Mouse (Mus musculus): ENCODE results near the gene Pmepa1.
A peak's percentile ranks its signal among the peaks of the same experiment; 100 is the strongest.

Pmepa1 gene

GRCm38 (mm10) chr2:173225906-173226305, 50.4 kb downstream of the Pmepa1 start:
- no peak for ATAC-seq (ENCODE audit: low TSS enrichment)

GRCm38 (mm10) chr2:173224832-173225231, 51.5 kb downstream of the Pmepa1 start:
- no peak for ATAC-seq (ENCODE audit: low TSS enrichment)

- no peak for ATAC-seq (ENCODE audit: low TSS enrichment)
Observed at GRCm38 (mm10) chr2:173224097-173224496, 52.2 kb downstream of the Pmepa1 start.

- ATAC-seq (ENCODE audit: low TSS enrichment): no peak
Observed at GRCm38 (mm10) chr2:173223496-173223895, 52.8 kb downstream of the Pmepa1 start.

GRCm38 (mm10) chr2:173220754-173221153, 55.6 kb downstream of the Pmepa1 start:
- ATAC-seq (ENCODE audit: low TSS enrichment): no peak

- no peak; the same call in 1 of the 2 replicates for ATAC-seq (ENCODE audit: low TSS enrichment)
Observed at GRCm38 (mm10) chr2:173219256-173219954, 56.9 kb downstream of the Pmepa1 start.

GRCm38 (mm10) chr2:173218416-173219141, 57.8 kb downstream of the Pmepa1 start, which contains the start of gene Zbp1:
TSS of gene Zbp1 (minus strand) at chr2:173218923.
- no peak for ATAC-seq (ENCODE audit: low TSS enrichment)

- ATAC-seq (ENCODE audit: low TSS enrichment): no peak
Observed at GRCm38 (mm10) chr2:173217763-173218258, 58.5 kb downstream of the Pmepa1 start.

- ATAC-seq (ENCODE audit: low TSS enrichment): no peak
Observed at GRCm38 (mm10) chr2:173217246-173217645, 59.1 kb downstream of the Pmepa1 start.

- ATAC-seq (ENCODE audit: low TSS enrichment): no peak
Observed at GRCm38 (mm10) chr2:173216840-173217239, 59.5 kb downstream of the Pmepa1 start.

GRCm38 (mm10) chr2:173212227-173212626, 64.1 kb downstream of the Pmepa1 start:
- ATAC-seq (ENCODE audit: low TSS enrichment): no peak

- no peak for ATAC-seq (ENCODE audit: low TSS enrichment)
Observed at GRCm38 (mm10) chr2:173209091-173209815, 67.1 kb downstream of the Pmepa1 start.

GRCm38 (mm10) chr2:173207051-173207450, 69.3 kb downstream of the Pmepa1 start:
- ATAC-seq (ENCODE audit: low TSS enrichment): no peak

GRCm38 (mm10) chr2:173205563-173206099, 70.7 kb downstream of the Pmepa1 start:
- no peak for ATAC-seq (ENCODE audit: low TSS enrichment)

GRCm38 (mm10) chr2:173204671-173205070, 71.7 kb downstream of the Pmepa1 start:
- ATAC-seq (ENCODE audit: low TSS enrichment): no peak

GRCm38 (mm10) chr2:173203726-173204125, 72.6 kb downstream of the Pmepa1 start:
- ATAC-seq (ENCODE audit: low TSS enrichment): no peak

GRCm38 (mm10) chr2:173202924-173203689, 73.2 kb downstream of the Pmepa1 start:
- ATAC-seq (ENCODE audit: low TSS enrichment): no peak

GRCm38 (mm10) chr2:173194796-173195195, 81.5 kb downstream of the Pmepa1 start:
- ATAC-seq (ENCODE audit: low TSS enrichment): no peak

- no peak for ATAC-seq (ENCODE audit: low TSS enrichment)
Observed at GRCm38 (mm10) chr2:173187182-173187855, 89.0 kb downstream of the Pmepa1 start.

GRCm38 (mm10) chr2:173186047-173186943, 90.0 kb downstream of the Pmepa1 start:
- ATAC-seq (ENCODE audit: low TSS enrichment): peak; percentile 85

Data from frontal cortex, adult (tissue).